Mouse (Mus musculus): ENCODE measurements at regions not wholly inside any gene's neighbourhood (a gene's known extent, or its start where the extent isn't known, plus 50 kb on each side); places are given as distances from the start of the nearest gene placed in this dataset.
"Not testable (repeated sequence)": the region's sequence is repeated elsewhere in the genome, so short reads cannot be mapped to it uniquely, and the experiment has no call there.

- DNase-seq (ENCODE audit: low spot score), result peak; percentile 23
Measured at GRCm38 (mm10) chr3:9064266-9065031, 545.4 kb downstream of the Zfp704 start.

GRCm38 (mm10) chr3:9063662-9064061 is 546.2 kb downstream of the Zfp704 start:
- DNase-seq (ENCODE audit: low spot score), result no peak

- DNase-seq (ENCODE audit: low spot score), result no peak
Measured at GRCm38 (mm10) chr3:9061396-9061795, 548.5 kb downstream of the Zfp704 start.

DNA sequence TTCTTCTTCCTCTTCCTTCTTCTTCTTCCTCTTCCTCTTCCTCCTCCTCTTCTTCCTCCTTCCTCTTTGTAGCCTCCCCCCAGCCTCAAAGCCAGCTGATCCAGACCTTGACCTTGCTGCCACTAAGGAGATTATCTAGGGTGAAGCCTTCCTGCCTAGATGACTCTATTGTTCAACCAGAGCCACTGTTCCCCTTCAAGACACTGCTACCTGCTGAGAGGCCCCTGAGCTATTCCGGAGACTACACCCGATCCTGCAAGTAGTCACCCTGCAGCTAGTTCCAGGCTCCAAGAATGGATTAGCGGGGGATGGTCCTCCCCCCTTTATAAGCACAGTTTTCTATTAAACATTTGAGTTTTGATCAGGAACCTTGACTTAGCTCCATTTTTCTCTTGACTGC is 552.2 kb downstream of the Zfp704 start:
- not testable (repeated sequence) for DNase-seq (ENCODE audit: low spot score)

GRCm38 (mm10) chr3:9056846-9057245 is 553.0 kb downstream of the Zfp704 start:
- no peak for DNase-seq (ENCODE audit: low spot score)

GRCm38 (mm10) chr3:9055780-9056179 is 554.1 kb downstream of the Zfp704 start:
- DNase-seq (ENCODE audit: low spot score), result no peak

Measured in adipocyte (in vitro differentiated cells).